Mouse (Mus musculus): Measurements from ENCODE around the gene Ms4a12. TPM values are rescaled to one million over a fixed set of nuclear protein-coding genes. Genes with fewer than 3 reads are reported as not detected.

The Ms4a12 gene
- polyA plus RNA-seq, 1 experiment from 2014 or later, result not detected

Other genes starting within 250 kb of the Ms4a12 start
- gene Ms4a15, start 239.2 kb downstream of the Ms4a12 start, polyA plus RNA-seq (2015; fragmentation: Nextera tagmentation; extraction: Ambion mirVana), result not detected in 2 replicates
- gene Ms4a18, start 214.4 kb downstream of the Ms4a12 start, polyA plus RNA-seq (2015; fragmentation: Nextera tagmentation; extraction: Ambion mirVana), result 0.14 TPM in 1 of 2 replicates, not detected in the other
- 0.19 and 0.38 TPM in 2 replicates for gene Ms4a8a, start 151.3 kb downstream of the Ms4a12 start, polyA plus RNA-seq (2015; fragmentation: Nextera tagmentation; extraction: Ambion mirVana)
- not detected in 2 replicates for gene 1700017D01Rik, start 101.6 kb downstream of the Ms4a12 start, polyA plus RNA-seq (2015; fragmentation: Nextera tagmentation; extraction: Ambion mirVana)
- gene 1700025F22Rik, start 67.1 kb downstream of the Ms4a12 start, polyA plus RNA-seq (2015; fragmentation: Nextera tagmentation; extraction: Ambion mirVana), result not detected in 2 replicates
- not detected in 2 replicates for gene Ms4a13, start 35.7 kb downstream of the Ms4a12 start, polyA plus RNA-seq (2015; fragmentation: Nextera tagmentation; extraction: Ambion mirVana)
- gene Ms4a1, start 33.8 kb upstream of the Ms4a12 start, polyA plus RNA-seq (2015; fragmentation: Nextera tagmentation; extraction: Ambion mirVana), result 0.28 and 0.29 TPM in 2 replicates
- not detected in 2 replicates for gene Ms4a5, start 51.4 kb upstream of the Ms4a12 start, polyA plus RNA-seq (2015; fragmentation: Nextera tagmentation; extraction: Ambion mirVana)
- 0.09 and 0.15 TPM in 2 replicates for gene Ms4a14, start 82.0 kb upstream of the Ms4a12 start, polyA plus RNA-seq (2015; fragmentation: Nextera tagmentation; extraction: Ambion mirVana)
- gene Ms4a7, start 103.7 kb upstream of the Ms4a12 start, polyA plus RNA-seq (2015; fragmentation: Nextera tagmentation; extraction: Ambion mirVana), result 20.6 and 20.7 TPM in 2 replicates
- 5.0 and 8.1 TPM in 2 replicates for gene Ms4a4a, start 143.1 kb upstream of the Ms4a12 start, polyA plus RNA-seq (2015; fragmentation: Nextera tagmentation; extraction: Ambion mirVana)
- gene Ms4a4c, start 172.3 kb upstream of the Ms4a12 start, polyA plus RNA-seq (2015; fragmentation: Nextera tagmentation; extraction: Ambion mirVana), result 2.7 and 2.9 TPM in 2 replicates
- gene Ms4a4b, start 211.1 kb upstream of the Ms4a12 start, polyA plus RNA-seq (2015; fragmentation: Nextera tagmentation; extraction: Ambion mirVana), result 63.7 and 92.1 TPM in 2 replicates
- 8.0 and 8.2 TPM in 2 replicates for gene Ms4a6c, start 236.9 kb upstream of the Ms4a12 start, polyA plus RNA-seq (2015; fragmentation: Nextera tagmentation; extraction: Ambion mirVana)